ENCODE assay signal across 8 mouse cellular contexts in genomic region chr13:104287366-104288225, GRCm38 (mm10). TPM values are rescaled to one million over a fixed set of nuclear protein-coding genes. Genes with fewer than 3 reads are reported as not detected.
A peak's percentile ranks its signal among the peaks of the same experiment; 100 is the strongest.
DNase-seq lines count a peak whose midpoint lies in the region; ATAC-seq and TF ChIP-seq lines count a peak whose summit lies in the region.

TSS of gene Adamts6 (plus strand) at chr13:104287835.

- no peak within 1 kb of the TSS for H3K27ac ChIP-seq in hindbrain, embryonic 11.5 days (ENCODE audit: low read depth, low read length)
- peak within 1 kb of the TSS; percentile 90 for H3K27ac ChIP-seq in limb, embryonic 15.5 days

- H3K9ac ChIP-seq in hindbrain, embryonic 11.5 days (ENCODE audit: low read depth, low read length): peak within 1 kb of the TSS; percentile 38
- H3K9ac ChIP-seq in limb, embryonic 15.5 days: peak within 1 kb of the TSS; percentile 36

- H3K4me2 ChIP-seq in hindbrain, embryonic 11.5 days (replicated peaks; ENCODE audit: low read depth, low read length): peak within 1 kb of the TSS; percentile 62
- peak within 1 kb of the TSS; percentile 55 for H3K4me2 ChIP-seq in limb, embryonic 15.5 days

- H3K4me1 ChIP-seq in E14TG2a.4 (replicated peaks; ENCODE audit: low read depth, low read length): peaks cover 9% of the 10 kb centered on the region
- H3K4me1 ChIP-seq in hindbrain, embryonic 11.5 days (replicated peaks; ENCODE audit: control insufficient read depth, insufficient read depth, low read length): no peaks in the 10 kb centered on the region
- 0 out of 2 replicates have a peak, but pooled peaks cover 2% of the 10 kb centered on the region for H3K4me1 ChIP-seq in limb, embryonic 15.5 days

- DNase-seq in gastrocnemius, adult 18-20 months (ENCODE audit: low spot score): peak; percentile 8
- no peak for DNase-seq in gastrocnemius, postnatal 25 days
- peak; percentile 22 for DNase-seq in embryo, embryonic 11.5 days (ENCODE audit: low read depth, low spot score)
- peak; percentile 53 for DNase-seq in hindbrain, embryonic 11.5 days (ENCODE audit: low spot score)
- DNase-seq in neural tube, embryonic 10.5 days (ENCODE audit: extremely low spot score, low spot score): peak; percentile 36
- no peak for DNase-seq in ovary, postnatal 14 days (ENCODE audit: low spot score)

- H3K4me3 ChIP-seq in E14TG2a.4 (replicated peaks; ENCODE audit: low read length): 0 out of 2 replicates have a peak within 1 kb of the TSS, but pooled peaks have one; percentile 14
- H3K4me3 ChIP-seq in hindbrain, embryonic 11.5 days (ENCODE audit: low read depth, low read length): peak within 1 kb of the TSS; percentile 39
- H3K4me3 ChIP-seq in limb, embryonic 15.5 days: peak within 1 kb of the TSS; percentile 47

- under 1% methylated on average over 23 of the region's 23 CpGs for WGBS in hindbrain, embryonic 11.5 days
- WGBS in limb, embryonic 15.5 days: under 1% methylated on average over 23 of the region's 23 CpGs

- H3K36me3 ChIP-seq in E14TG2a.4 (ENCODE audit: insufficient read depth, low read length): no peaks in the 10 kb centered on the region
- no peaks in the 10 kb centered on the region for H3K36me3 ChIP-seq in hindbrain, embryonic 11.5 days (ENCODE audit: control insufficient read depth, insufficient read depth, low read length)
- no peaks in the 10 kb centered on the region for H3K36me3 ChIP-seq in limb, embryonic 15.5 days

- H3K9me3 ChIP-seq in E14TG2a.4 (ENCODE audit: low read length): peaks cover 16% of the 10 kb centered on the region; the same call in 1 of the 2 replicates
- no peaks in the 10 kb centered on the region for H3K9me3 ChIP-seq in hindbrain, embryonic 11.5 days (ENCODE audit: control insufficient read depth, low read length)
- no peaks in the 10 kb centered on the region for H3K9me3 ChIP-seq in limb, embryonic 15.5 days

- TF ChIP-seq CTCF in E14TG2a.4 (conservative IDR thresholded peaks at IDR 0.05; ENCODE audit: low read length): no peak

- no peaks in the 10 kb centered on the region for H3K27me3 ChIP-seq in E14TG2a.4 (ENCODE audit: insufficient read depth, low read length)
- no peaks in the 10 kb centered on the region for H3K27me3 ChIP-seq in hindbrain, embryonic 11.5 days (ENCODE audit: control insufficient read depth, insufficient read depth, low read length)
- H3K27me3 ChIP-seq in limb, embryonic 15.5 days: no peaks in the 10 kb centered on the region

- no peak for ATAC-seq in hindbrain, embryonic 11.5 days (ENCODE audit: low FRiP score)
- no peak for ATAC-seq in limb, embryonic 15.5 days (ENCODE audit: insufficient number of reproducible peaks, low FRiP score, low TSS enrichment, low read depth)

RNA-seq across cellular contexts. Expression of gene Adamts6, which starts in this region (rescaled TPM):
- 1 to 10 TPM; 1.1 to 1.7 TPM for total RNA-seq in gastrocnemius, adult 18-20 months (2021)
- total RNA-seq in gastrocnemius, postnatal 25 days (2021): 1 to 10 TPM in 1 of 2 experiments, under 1 TPM in 1; 0.94 to 1.2 TPM
- polyA plus RNA-seq in hindbrain, embryonic 11.5 days (2014; fragmentation: Nextera tagmentation; extraction: Ambion mirVana): 1.6 and 2.5 TPM in 2 replicates
- polyA plus RNA-seq in limb, embryonic 15.5 days (2015; fragmentation: Nextera tagmentation; extraction: Ambion mirVana): 2.4 and 3.0 TPM in 2 replicates

Comparison
In these comparisons a context has a peak if more than half of its experiments do, and no peak if none do; other contexts are left out.
1. DNase-seq: peak in gastrocnemius, adult 18-20 months (single experiment), embryo, embryonic 11.5 days (single experiment), hindbrain, embryonic 11.5 days (single experiment) and neural tube, embryonic 10.5 days (single experiment); none in gastrocnemius, postnatal 25 days (single experiment) and ovary, postnatal 14 days (single experiment).
2. Peak in every context shown above with its lines, with median percentiles within 50 percentile points of each other: H3K4me3 ChIP-seq.